Mouse (Mus musculus): ENCODE measurements around the gene Lancl3.

- TF ChIP-seq USF1 (IDR thresholded peaks at IDR 0.05; ENCODE audit: low read depth) (no peak), CTCF (IDR thresholded peaks at IDR 0.05; ENCODE audit: control insufficient read depth, insufficient read depth, insufficient read length) (no peak), MYOD1 (IDR thresholded peaks at IDR 0.05; ENCODE audit: control insufficient read depth, insufficient read length, low read depth) (no peak)
Observed at GRCm38 (mm10) chrX:9243381-9243864, 43.7 kb downstream of the Lancl3 start.
